Mouse (Mus musculus): ENCODE measurements around the gene Cend1. TPM values are rescaled to one million over a fixed set of nuclear protein-coding genes. Genes with fewer than 3 reads are reported as not detected.

Gene Cend1
- polyA plus RNA-seq, 2 experiments = not detected

DNA sequence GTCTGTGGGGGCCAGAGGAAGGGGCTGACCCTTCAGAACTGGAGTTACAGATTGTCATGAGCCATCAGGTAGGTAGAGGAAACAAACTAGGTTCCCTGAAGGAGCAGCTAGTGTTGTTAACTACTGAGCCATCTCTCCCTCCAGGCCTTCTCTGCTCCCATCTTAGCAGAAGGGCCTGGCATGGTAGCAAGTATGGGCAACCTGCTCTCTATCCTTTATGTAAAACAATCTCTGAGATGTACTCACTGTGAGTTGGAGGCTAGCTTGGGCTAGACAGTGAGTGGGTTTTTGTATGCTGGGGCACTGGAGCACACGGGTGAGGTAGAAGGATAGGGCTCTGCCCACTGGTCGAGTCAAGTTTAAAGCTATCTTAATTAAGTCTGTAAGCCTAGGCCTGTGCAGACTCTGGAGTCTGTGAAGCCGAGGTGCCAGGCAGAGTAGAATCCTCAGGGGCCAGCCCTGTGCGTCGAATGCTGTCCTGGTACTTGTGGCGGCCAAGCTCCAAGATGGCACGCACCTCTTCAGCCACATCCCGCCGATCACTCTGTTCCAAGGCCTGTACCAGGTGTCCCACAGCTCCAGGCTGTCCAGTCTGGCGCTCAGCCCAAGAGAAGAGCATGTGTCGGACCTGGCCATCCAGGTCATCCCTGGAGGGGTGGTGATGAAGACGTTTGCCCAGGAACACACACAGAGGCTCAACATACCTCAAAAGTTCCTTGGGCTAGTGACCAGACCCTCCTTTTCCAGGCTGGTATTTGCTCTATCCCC lies 9.1 kb upstream of the Cend1 start:
- no peak overlapping the region for H3K9ac ChIP-seq (replicated peaks)

GRCm38 (mm10) chr7:141437178-141438120 lies 8.2 kb upstream of the Cend1 start, which contains the start of gene Slc25a22:
TSS of gene Slc25a22 (minus strand) at chr7:141437892.
- WGBS (ENCODE audit: insufficient replicate concordance) = 7% methylated on average over 52 of the region's 53 CpGs
- H3K4me2 ChIP-seq (ENCODE audit: low read depth) = peak within 1 kb of the TSS; percentile 86
- no peaks in the 10 kb centered on the region for H3K9me3 ChIP-seq (ENCODE audit: control insufficient read depth, low read length)
- H3K4me1 ChIP-seq (replicated peaks; ENCODE audit: control insufficient read depth in 2 of 2, insufficient read depth in 2 of 2, low read length in 1 of 2) = peaks cover 8 to 24% of the 10 kb centered on the region in 2 experiments
- H3K36me3 ChIP-seq (replicated peaks; ENCODE audit: control insufficient read depth, insufficient read depth, low read depth) = peaks cover 38% of the 10 kb centered on the region
- DNase-seq (ENCODE audit: low read depth in 3 of 3, low spot score in 3 of 3) = peak in 1 of 3 experiments; percentile 53
- peak within 1 kb of the TSS; percentile 56 to 85 for H3K4me3 ChIP-seq (ENCODE audit: insufficient read depth in 1 of 2, low read depth in 2 of 2, low read length in 2 of 2)
- no peak within 1 kb of the TSS; the same call in 1 of the 2 replicates for H3K27ac ChIP-seq
- ATAC-seq (ENCODE audit: insufficient read depth) = peak; percentile 75
- H3K9ac ChIP-seq (replicated peaks) = peak within 1 kb of the TSS; percentile 46
- peak; percentile 85 for TF ChIP-seq CTCF (IDR thresholded peaks at IDR 0.05; ENCODE audit: low read depth)
- no peak for TF ChIP-seq EP300 (IDR thresholded peaks at IDR 0.05; ENCODE audit: low read depth)
- H3K27me3 ChIP-seq (ENCODE audit: control insufficient read depth, insufficient read depth, low read length) = no peaks in the 10 kb centered on the region

More for the DNA sequence above, 9.1 kb upstream of the Cend1 start:
- DNase-seq (ENCODE audit: low read depth in 3 of 3, low spot score in 3 of 3) = no peak
- Histone ChIP-seq H3K27ac (no peak overlapping the region), H3K4me2 (ENCODE audit: low read depth) (no peak overlapping the region), H3K9me3 (ENCODE audit: control insufficient read depth, low read length) (no peaks in the 10 kb centered on the region), H3K36me3 (replicated peaks; ENCODE audit: control insufficient read depth, insufficient read depth, low read depth) (peaks cover 38% of the 10 kb centered on the region), H3K4me3 (ENCODE audit: insufficient read depth in 1 of 2, low read depth in 2 of 2, low read length in 2 of 2) (no peak overlapping the region), H3K4me1 (replicated peaks; ENCODE audit: control insufficient read depth in 2 of 2, insufficient read depth in 2 of 2, low read length in 1 of 2) (peaks cover 11 to 27% of the 10 kb centered on the region in 2 experiments), H3K27me3 (ENCODE audit: control insufficient read depth, insufficient read depth, low read length) (no peaks in the 10 kb centered on the region)
- TF ChIP-seq CTCF (IDR thresholded peaks at IDR 0.05; ENCODE audit: low read depth) = no peak
- TF ChIP-seq EP300 (IDR thresholded peaks at IDR 0.05; ENCODE audit: low read depth) = no peak
- no peak for ATAC-seq (ENCODE audit: insufficient read depth)
- WGBS (ENCODE audit: insufficient replicate concordance) = 84% methylated on average over 12 of the region's 12 CpGs

- H3K4me3 ChIP-seq (ENCODE audit: insufficient read depth in 1 of 2, low read depth in 2 of 2, low read length in 2 of 2) = peak overlapping the region; percentile 56 to 85
- peaks cover 8 to 24% of the 10 kb centered on the region in 2 experiments for H3K4me1 ChIP-seq (replicated peaks; ENCODE audit: control insufficient read depth in 2 of 2, insufficient read depth in 2 of 2, low read length in 1 of 2)
- DNase-seq (ENCODE audit: low read depth in 3 of 3, low spot score in 3 of 3) = no peak
- no peak overlapping the region; the same call in 1 of the 2 replicates for H3K27ac ChIP-seq
- ATAC-seq (ENCODE audit: insufficient read depth) = no peak
- peak overlapping the region; percentile 86 for H3K4me2 ChIP-seq (ENCODE audit: low read depth)
- H3K9ac ChIP-seq (replicated peaks) = peak overlapping the region; percentile 46
- 40% methylated on average over 2 of the region's 2 CpGs for WGBS (ENCODE audit: insufficient replicate concordance)
- H3K36me3 ChIP-seq (replicated peaks; ENCODE audit: control insufficient read depth, insufficient read depth, low read depth) = peaks cover 34% of the 10 kb centered on the region
- H3K27me3 ChIP-seq (ENCODE audit: control insufficient read depth, insufficient read depth, low read length) = no peaks in the 10 kb centered on the region
- TF ChIP-seq EP300 (IDR thresholded peaks at IDR 0.05; ENCODE audit: low read depth) = no peak
- H3K9me3 ChIP-seq (ENCODE audit: control insufficient read depth, low read length) = no peaks in the 10 kb centered on the region
Measured at GRCm38 (mm10) chr7:141436523-141436892, 7.2 kb upstream of the Cend1 start.

- Histone ChIP-seq H3K36me3 (replicated peaks; ENCODE audit: control insufficient read depth, insufficient read depth, low read depth) (peaks cover 29% of the 10 kb centered on the region), H3K27ac (0 out of 2 replicates have a peak overlapping the region, but pooled peaks have one; percentile 6), H3K27me3 (ENCODE audit: control insufficient read depth, insufficient read depth, low read length) (no peaks in the 10 kb centered on the region), H3K4me1 (replicated peaks; ENCODE audit: control insufficient read depth in 2 of 2, insufficient read depth in 2 of 2, low read length in 1 of 2) (peaks cover 8 to 24% of the 10 kb centered on the region in 2 experiments), H3K9me3 (ENCODE audit: control insufficient read depth, low read length) (no peaks in the 10 kb centered on the region), H3K4me2 (ENCODE audit: low read depth) (peak overlapping the region; percentile 86), H3K4me3 (ENCODE audit: insufficient read depth in 1 of 2, low read depth in 2 of 2, low read length in 2 of 2) (peak overlapping the region in 1 of 2 experiments; percentile 34; a peak in 1 of 4 replicates), H3K9ac (replicated peaks) (no peak overlapping the region)
- WGBS (ENCODE audit: insufficient replicate concordance) = 65% methylated on average over 9 of the region's 9 CpGs
- no peak for TF ChIP-seq CTCF (IDR thresholded peaks at IDR 0.05; ENCODE audit: low read depth)
- no peak for TF ChIP-seq EP300 (IDR thresholded peaks at IDR 0.05; ENCODE audit: low read depth)
- ATAC-seq (ENCODE audit: insufficient read depth) (no peak), DNase-seq (ENCODE audit: low read depth in 3 of 3, low spot score in 3 of 3) (no peak)
Measured at GRCm38 (mm10) chr7:141435856-141436522, 6.7 kb upstream of the Cend1 start.
